Mouse (Mus musculus) lung, postnatal 25 days (tissue): ENCODE measurements at regions not wholly inside any gene's neighbourhood (a gene's known extent, or its start where the extent isn't known, plus 50 kb on each side); places are given as distances from the start of the nearest gene placed in this dataset.
"Not testable (repeated sequence)": the region's sequence is repeated elsewhere in the genome, so short reads cannot be mapped to it uniquely, and the experiment has no call there.

Experiments used
- DNase-seq: peaks from one replicate; pipeline ENCODE4 v3.0.0; 2022; ENCODE audit warnings: low spot score

- DNase-seq, result not testable (repeated sequence)
Measured at GRCm38 (mm10) chr2:17065149-17066145, 665.8 kb downstream of the Nebl start.
